Mouse (Mus musculus) left cerebral cortex, postnatal 14 days (tissue): Measurements from ENCODE around the gene Lmf1. TPM values are rescaled to one million over a fixed set of nuclear protein-coding genes. Genes with fewer than 3 reads are reported as not detected.

Experiments
- DNase-seq, 2 experiments: peaks; one replicate each; pipeline ENCODE4 v3.0.0; 2021 to 2022; ENCODE audit warnings: low spot score in 2 of 2, mixed read lengths in 1 of 2
- intact Hi-C: fragments of 180-260 bp; cut with DNase I; formaldehyde crosslinking; loops from one replicate; pipeline ENCODE4 v1.15.1; 2025
- long read RNA-seq, 2 experiments: library from polyadenylated mRNA; stranded (forward); transcript quantifications; one replicate each; pipeline ENCODE4 v2.0.0; 2021
- total RNA-seq, 2 experiments: library from RNA; stranded (reverse); gene quantifications; 2 replicates each; pipeline ENCODE4 v1.2.3; 2021

The Lmf1 gene
- total RNA-seq: 10 to 100 TPM; 22.1 to 23.4 TPM
- long read RNA-seq, experiment 1, partial matches to known transcripts: 1 of 29 reads
- long read RNA-seq, experiment 1, other reads (novel, unspliced or antisense): 27 of 29 reads
- long read RNA-seq, experiment 2, partial matches to known transcripts: 3 of 28 reads
- long read RNA-seq, experiment 2, other reads (novel, unspliced or antisense): 21 of 28 reads

DNA sequence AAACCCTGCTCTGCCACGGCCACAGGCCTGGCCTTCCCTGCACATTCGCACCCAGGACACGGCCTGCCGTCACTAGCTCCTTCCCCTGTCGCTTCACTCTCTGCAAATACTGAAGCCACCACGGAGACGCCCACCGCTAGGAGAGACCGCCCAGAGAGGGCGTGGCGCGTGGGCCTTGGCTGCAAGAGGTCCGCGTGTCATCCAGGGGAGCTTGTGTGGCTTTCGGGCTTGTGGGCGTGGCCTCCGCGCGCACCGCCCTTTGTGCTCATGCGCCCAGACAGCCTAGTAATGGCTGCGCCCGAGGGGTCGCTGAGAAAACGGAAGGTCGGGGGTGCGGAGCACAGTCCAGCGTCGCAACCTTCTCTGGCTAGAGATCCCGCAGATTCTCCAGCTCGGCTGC is at the start of gene Lmf1:
TSS of gene Lmf1 (plus strand) at position 166 of the 400 bp plus-strand sequence.
- intact Hi-C loops: no loop called here
- peak; percentile 95 to 96 for DNase-seq

- no peak for DNase-seq
- intact Hi-C loops: no loop called here
Measured at GRCm38 (mm10) chr17:25530357-25531022, 48.4 kb upstream of the Lmf1 start.

GRCm38 (mm10) chr17:25538945-25539875 is 39.7 kb upstream of the Lmf1 start:
- DNase-seq: peak; percentile 28 to 40
- intact Hi-C loops: no loop called here

DNA sequence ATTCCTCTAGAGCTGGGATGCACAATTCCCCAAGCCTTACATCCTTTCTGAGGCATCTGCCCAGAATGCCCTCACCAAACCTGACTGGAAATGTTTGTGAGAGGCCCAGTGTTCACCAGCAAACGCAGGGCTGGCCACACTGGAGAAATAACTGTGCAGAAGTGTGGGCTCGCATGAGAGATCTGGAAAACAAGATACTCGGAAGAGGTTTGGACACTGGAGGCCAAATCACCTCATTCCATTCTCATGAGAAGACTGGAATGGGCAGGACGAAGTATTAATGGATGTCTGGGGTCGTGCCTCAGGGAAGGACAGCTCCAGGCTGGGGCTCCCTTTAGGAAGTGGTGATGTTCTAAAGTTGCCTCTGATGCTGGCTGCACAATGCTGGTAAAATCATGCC is 38.2 kb upstream of the Lmf1 start:
- intact Hi-C loops: no loop called here
- DNase-seq: no peak

DNA sequence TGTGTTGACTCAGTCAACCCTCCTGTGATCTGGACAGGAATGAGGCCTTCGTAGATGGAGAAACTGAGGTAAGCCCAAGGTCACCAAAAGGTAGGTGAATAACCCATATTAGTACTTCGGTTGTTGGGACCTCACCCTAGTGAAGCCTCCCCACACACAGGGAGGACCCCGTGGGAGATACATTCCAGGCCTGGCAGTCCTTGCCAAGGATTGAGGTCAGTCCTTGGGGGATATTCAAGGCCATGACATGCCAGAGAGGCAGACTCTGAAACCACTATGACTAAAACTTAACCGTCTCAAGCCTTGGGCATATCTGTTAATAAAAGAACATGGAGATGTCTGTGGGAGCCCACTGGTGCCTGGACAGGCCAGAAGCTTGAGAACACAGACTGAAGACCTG is 37.1 kb upstream of the Lmf1 start:
- no peak for DNase-seq
- intact Hi-C loops: no loop called here

DNA sequence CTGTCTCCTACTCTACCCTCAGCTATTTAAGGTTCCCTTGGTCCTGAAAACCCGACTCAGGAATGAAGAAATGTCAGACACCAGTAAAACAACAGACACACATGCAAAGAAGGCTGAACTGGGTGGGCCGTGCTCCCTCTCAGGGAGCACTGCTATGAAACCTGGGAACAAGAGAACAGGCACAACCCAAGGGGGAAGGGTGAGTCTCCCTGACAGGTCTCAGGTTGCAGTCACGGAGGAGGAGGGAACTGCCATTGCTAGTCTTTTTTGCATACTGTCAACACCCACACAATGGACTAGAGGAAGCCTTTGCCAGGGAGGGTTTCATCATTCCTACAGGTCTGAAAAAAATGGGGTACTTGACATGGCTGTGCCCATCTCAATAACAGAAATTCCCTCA is 31.9 kb upstream of the Lmf1 start:
- intact Hi-C loops: no loop called here
- DNase-seq: no peak

- DNase-seq: no peak
- intact Hi-C loops: no loop called here
Measured at GRCm38 (mm10) chr17:25550020-25550419, 28.9 kb upstream of the Lmf1 start.

DNA sequence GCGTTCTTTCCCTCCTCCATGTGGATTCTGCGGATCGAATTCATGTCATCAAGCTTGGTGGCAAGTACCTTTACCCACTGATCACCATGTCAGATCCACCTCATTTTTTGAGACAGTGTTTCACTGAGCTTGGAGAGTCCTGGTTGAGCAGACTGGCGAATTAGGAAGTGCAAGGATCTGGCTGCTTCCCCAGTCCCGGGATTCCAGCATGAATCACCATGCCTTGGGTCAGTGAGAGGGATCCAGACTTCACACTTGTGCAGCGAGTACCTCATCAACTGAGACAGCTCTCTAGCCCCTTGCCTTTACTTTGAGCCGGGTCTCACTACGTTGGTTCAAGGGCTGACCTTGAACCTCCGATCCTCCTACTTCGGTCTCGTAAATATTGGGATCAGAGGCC is 27.6 kb upstream of the Lmf1 start:
- DNase-seq: no peak
- intact Hi-C loops: no loop called here

DNA sequence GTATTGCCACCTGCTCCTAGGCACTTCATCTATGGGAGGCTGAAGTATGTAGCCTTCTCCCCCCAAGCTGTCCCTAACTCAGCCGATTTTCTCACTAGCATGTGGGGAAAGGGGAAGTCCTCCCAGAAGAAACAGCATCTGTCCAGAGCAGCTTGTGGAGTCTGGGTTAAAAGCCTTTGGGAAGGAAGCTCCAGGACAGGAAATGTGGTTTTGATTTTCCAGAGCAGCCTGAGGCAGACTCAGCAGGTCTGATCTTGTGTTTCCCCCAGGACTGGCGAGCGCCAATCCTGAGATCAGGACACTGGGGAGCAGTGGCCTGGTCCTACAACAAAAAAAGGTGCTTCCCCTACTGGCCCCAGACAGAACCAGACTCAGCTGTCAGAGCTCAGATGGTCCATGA is 23.7 kb upstream of the Lmf1 start:
- no peak for DNase-seq
- intact Hi-C loops: no loop called here

DNA sequence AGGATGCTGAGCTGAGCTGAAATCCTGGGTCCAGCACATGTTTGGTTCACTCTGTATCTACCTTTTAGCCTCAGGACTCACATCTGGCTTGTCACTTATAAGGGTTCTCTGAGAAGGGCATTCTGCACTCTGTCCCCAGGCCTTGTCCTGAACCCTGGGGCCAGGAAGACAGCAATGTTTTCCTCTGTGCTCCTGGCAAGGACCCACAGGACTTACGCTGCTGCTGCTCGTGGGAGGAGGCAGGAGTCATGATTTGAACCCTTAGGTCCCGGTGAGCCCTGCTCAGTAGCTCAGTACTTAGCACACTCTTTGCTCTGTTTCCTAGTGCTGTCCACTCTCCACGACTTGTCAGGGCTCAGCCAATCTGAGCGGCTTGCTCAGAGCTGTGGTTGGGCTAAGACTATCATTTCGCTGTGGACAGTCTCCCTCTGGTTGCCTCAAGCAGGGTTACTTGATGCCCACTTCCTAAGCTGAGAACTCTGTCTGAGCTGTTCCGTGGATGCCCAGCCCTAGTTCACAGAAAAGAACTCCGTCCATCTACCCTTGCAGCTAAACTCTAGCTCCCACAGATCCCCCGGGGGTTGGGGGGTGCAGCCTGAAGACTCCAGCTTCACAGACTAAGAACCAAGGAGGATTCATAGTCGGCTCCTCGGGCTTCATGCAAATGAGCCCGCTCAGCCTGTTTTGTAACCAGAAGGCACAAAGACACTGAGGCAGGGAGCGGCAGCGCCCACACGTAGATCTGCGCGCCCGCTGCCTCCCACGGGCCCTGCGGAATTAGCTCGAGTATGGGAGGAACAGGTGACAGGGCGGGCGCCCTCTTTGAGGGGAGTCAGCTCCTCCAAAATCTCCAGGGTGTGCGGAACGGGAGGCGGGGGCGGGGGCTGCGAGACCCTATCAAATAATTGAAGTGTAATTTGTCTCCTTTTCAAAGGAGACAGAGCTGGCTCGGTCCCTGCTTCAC is 22.9 kb upstream of the Lmf1 start:
- peak; percentile 89 to 92 for DNase-seq
- intact Hi-C loops: no loop called here

- intact Hi-C loops: no loop called here
- peak; percentile 86 to 88 for DNase-seq
Measured at GRCm38 (mm10) chr17:25556630-25557354, 22.1 kb upstream of the Lmf1 start.

DNA sequence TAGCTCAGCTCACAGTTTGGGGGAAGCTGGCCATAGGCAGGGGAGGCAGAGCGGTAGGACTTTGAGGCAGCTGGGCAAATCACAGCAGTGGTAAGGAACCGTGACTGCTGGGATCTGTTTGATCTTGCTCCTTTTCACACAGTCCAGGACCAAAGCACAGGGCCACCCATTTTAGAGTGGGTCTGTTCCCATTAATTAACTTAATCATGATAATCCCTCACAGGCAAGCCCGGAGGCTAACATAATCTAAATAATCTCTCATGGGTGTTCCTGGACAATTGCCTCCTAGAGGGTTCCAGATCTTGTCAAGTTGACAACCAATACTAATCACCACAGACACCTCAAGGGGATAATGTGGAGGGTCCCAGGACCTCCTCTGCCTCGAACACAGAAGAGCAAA is 19.3 kb upstream of the Lmf1 start:
- intact Hi-C loops: loop anchor here (10.0 kb wide), 1 partner anchor 235 kb away; the partner anchor contains the start of genes AC134908.4, Fam173a and Metrn

GRCm38 (mm10) chr17:25560554-25561222 is 18.2 kb upstream of the Lmf1 start:
- intact Hi-C loops: loop anchor here (10.0 kb wide), 1 partner anchor 234 kb away; the partner anchor contains the start of genes AC134908.4, Fam173a and Metrn
- DNase-seq: no peak

More for the DNA sequence above, 19.3 kb upstream of the Lmf1 start:
- no peak for DNase-seq

- peak in 1 of 2 experiments; percentile 79 for DNase-seq
- intact Hi-C loops: loop anchor here (2.0 to 10.0 kb wide), 2 partner anchors 43 to 233 kb away; partner anchors contain the start of genes AC134908.4, Fam173a and Metrn
Measured at GRCm38 (mm10) chr17:25561223-25562028, 17.5 kb upstream of the Lmf1 start.

- no peak for DNase-seq
- intact Hi-C loops: loop anchor here (10.0 kb wide), 1 partner anchor 230 kb away; the partner anchor contains the start of genes AC134908.4, Fam173a and Metrn
Measured at GRCm38 (mm10) chr17:25564481-25564880, 14.4 kb upstream of the Lmf1 start.

- DNase-seq: no peak
Measured at GRCm38 (mm10) chr17:25565244-25565643, 13.6 kb upstream of the Lmf1 start.

More at GRCm38 (mm10) chr17:25565244-25565643, 13.6 kb upstream of the Lmf1 start:
- intact Hi-C loops: loop anchor here (10.0 kb wide), 1 partner anchor 230 kb away; the partner anchor contains the start of genes AC134908.4, Fam173a and Metrn
